In the genomic region with DNA sequence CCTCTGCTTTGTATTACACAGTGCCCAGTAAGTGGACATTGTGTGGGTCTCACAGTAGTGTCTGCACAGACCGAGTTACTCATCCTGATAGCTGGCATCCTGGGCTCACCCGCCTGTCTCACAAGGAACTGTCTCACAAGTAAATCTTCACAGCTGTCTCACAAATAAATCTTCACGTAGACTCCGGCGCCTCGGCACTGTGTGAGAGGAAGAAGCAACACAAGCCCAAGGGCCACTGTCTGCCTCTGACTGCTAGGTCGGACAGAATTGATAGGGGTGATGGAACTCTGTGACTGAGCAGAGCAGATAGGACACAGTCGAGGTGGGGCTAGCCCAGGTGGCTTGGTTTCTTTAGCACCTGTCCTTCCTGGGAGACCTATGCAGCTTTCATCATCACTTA, we compare ENCODE assay signal across 27 mouse cellular contexts.
DNase-seq lines count a peak whose midpoint lies in the region; ATAC-seq and TF ChIP-seq lines count a peak whose summit lies in the region.
"Had no signal": no experiment of that assay in that cellular context is flagged by ENCODE, and none has a peak within 500 bp of the region (broad histone marks: within the 10 kb centered on the region; RNA-seq: fewer than 3 reads in every experiment).

No protein-coding gene starts in this region.

- intact Hi-C loops in heart, adult 2 months (cut with DNase I): no loop called here

- no peak for TF ChIP-seq CTCF in forebrain, postnatal 0 days (IDR thresholded peaks at IDR 0.05; ENCODE audit: low read depth)
- no peak for TF ChIP-seq CTCF in lung, embryonic 14.5 days (IDR thresholded peaks at IDR 0.05; ENCODE audit: low read depth)
- no peak for TF ChIP-seq CTCF in heart, adult 2 months (IDR thresholded peaks at IDR 0.05)

- H3K27ac ChIP-seq in forebrain, postnatal 0 days (ENCODE audit: low read depth, low read length): no peak overlapping the region
- no peak overlapping the region for H3K27ac ChIP-seq in forebrain, embryonic 11.5 days (ENCODE audit: low read depth, low read length)
- H3K27ac ChIP-seq in lung, embryonic 14.5 days (ENCODE audit: low read depth): no peak overlapping the region
- H3K27ac ChIP-seq in neural tube, embryonic 12.5 days: no peak overlapping the region
- H3K27ac ChIP-seq in heart, adult 2 months: no peak overlapping the region
- H3K27ac ChIP-seq: hindbrain, embryonic 10.5 days; intestine, embryonic 15.5 days; layer of hippocampus, adult 2 months; liver, embryonic 14.5 days; lung, embryonic 15.5 days; midbrain, embryonic 13.5 days; stomach, postnatal 0 days had no signal

- ATAC-seq in forebrain, postnatal 0 days: peak; percentile 12; the same call in 1 of the 2 replicates
- no peak for ATAC-seq in forebrain, embryonic 11.5 days (replicated peaks; ENCODE audit: low FRiP score)
- ATAC-seq in lung, embryonic 14.5 days (ENCODE audit: insufficient read depth): no peak; the same call in 1 of the 2 replicates
- no peak for ATAC-seq in neural tube, embryonic 12.5 days (ENCODE audit: low FRiP score, low read depth)
- ATAC-seq: forebrain, embryonic 14.5 days; hindbrain, embryonic 16.5 days; intestine, embryonic 15.5 days; midbrain, embryonic 13.5 days had no signal

- H3K9me3 ChIP-seq in forebrain, postnatal 0 days (ENCODE audit: low read length): no peaks in the 10 kb centered on the region
- H3K9me3 ChIP-seq in forebrain, embryonic 11.5 days (ENCODE audit: control insufficient read depth, low read length): no peaks in the 10 kb centered on the region
- H3K9me3 ChIP-seq in lung, embryonic 14.5 days (ENCODE audit: low read depth, low read length): no peaks in the 10 kb centered on the region; the same call in 1 of the 2 replicates
- H3K9me3 ChIP-seq in neural tube, embryonic 12.5 days: no peaks in the 10 kb centered on the region
- H3K9me3 ChIP-seq: heart, embryonic 12.5 days; hindbrain, embryonic 10.5 days; intestine, embryonic 15.5 days; lung, embryonic 15.5 days; midbrain, embryonic 13.5 days had no signal

- H3K9ac ChIP-seq in forebrain, postnatal 0 days: no peak overlapping the region
- no peak overlapping the region for H3K9ac ChIP-seq in forebrain, embryonic 11.5 days (ENCODE audit: low read length)
- H3K9ac ChIP-seq in lung, embryonic 14.5 days: no peak overlapping the region
- H3K9ac ChIP-seq in neural tube, embryonic 12.5 days: no peak overlapping the region
- H3K9ac ChIP-seq in heart, adult 2 months (ENCODE audit: low read depth, low read length): no peak overlapping the region
- H3K9ac ChIP-seq: heart, embryonic 12.5 days; intestine, embryonic 15.5 days; liver, embryonic 14.5 days; lung, embryonic 15.5 days; midbrain, embryonic 13.5 days had no signal

- no peaks in the 10 kb centered on the region for H3K4me1 ChIP-seq in forebrain, postnatal 0 days (ENCODE audit: insufficient read depth)
- no peaks in the 10 kb centered on the region for H3K4me1 ChIP-seq in forebrain, embryonic 11.5 days (replicated peaks; ENCODE audit: control insufficient read depth, insufficient read depth, low read length)
- H3K4me1 ChIP-seq in lung, embryonic 14.5 days (ENCODE audit: insufficient read depth): no peaks in the 10 kb centered on the region
- H3K4me1 ChIP-seq in neural tube, embryonic 12.5 days: no peaks in the 10 kb centered on the region
- H3K4me1 ChIP-seq in heart, adult 2 months (ENCODE audit: control insufficient read depth, insufficient read depth, low read length): no peaks in the 10 kb centered on the region
- H3K4me1 ChIP-seq: intestine, embryonic 15.5 days; midbrain, embryonic 13.5 days had no signal

- no peak for TF ChIP-seq POLR2A in heart, adult 2 months (IDR thresholded peaks at IDR 0.05; ENCODE audit: insufficient read depth, low read depth, low read length)

- H3K4me2 ChIP-seq in forebrain, postnatal 0 days (ENCODE audit: low read depth): no peak overlapping the region
- H3K4me2 ChIP-seq in forebrain, embryonic 11.5 days (ENCODE audit: low read depth, low read length, severe bottlenecking): no peak overlapping the region
- no peak overlapping the region for H3K4me2 ChIP-seq in lung, embryonic 14.5 days
- 0 out of 2 replicates have a peak overlapping the region, but pooled peaks have one; percentile 4 for H3K4me2 ChIP-seq in neural tube, embryonic 12.5 days (replicated peaks)
- H3K4me2 ChIP-seq: heart, embryonic 12.5 days; intestine, embryonic 15.5 days; lung, embryonic 15.5 days; midbrain, embryonic 13.5 days had no signal

- no peaks in the 10 kb centered on the region for H3K79me2 ChIP-seq in heart, adult 2 months (replicated peaks; ENCODE audit: control insufficient read depth, insufficient read depth, low read length)

- TF ChIP-seq EP300 in heart, adult 2 months (IDR thresholded peaks at IDR 0.05; ENCODE audit: insufficient read depth, low read depth, low read length): no peak

- 77% methylated on average over 8 of the region's 8 CpGs for WGBS in forebrain, postnatal 0 days
- 88% methylated on average over 8 of the region's 8 CpGs for WGBS in forebrain, embryonic 11.5 days
- WGBS in lung, embryonic 14.5 days: 24% methylated on average over 8 of the region's 8 CpGs
- WGBS in neural tube, embryonic 12.5 days: 54% methylated on average over 8 of the region's 8 CpGs
- WGBS in heart, adult 2 months: 66% methylated on average over 8 of the region's 8 CpGs

- no peak overlapping the region for H3K4me3 ChIP-seq in forebrain, postnatal 0 days (ENCODE audit: low read depth, low read length)
- H3K4me3 ChIP-seq in forebrain, embryonic 11.5 days (ENCODE audit: low read depth, low read length): no peak overlapping the region
- H3K4me3 ChIP-seq in lung, embryonic 14.5 days (ENCODE audit: low read depth, low read length): no peak overlapping the region
- no peak overlapping the region for H3K4me3 ChIP-seq in neural tube, embryonic 12.5 days
- H3K4me3 ChIP-seq in heart, adult 2 months: no peak overlapping the region
- H3K4me3 ChIP-seq: heart, embryonic 12.5 days; hindbrain, embryonic 10.5 days; intestine, embryonic 15.5 days; layer of hippocampus, adult 2 months; lung, embryonic 15.5 days; midbrain, embryonic 13.5 days had no signal

- no peak for DNase-seq in forebrain, postnatal 0 days
- DNase-seq in forebrain, embryonic 11.5 days (ENCODE audit: low spot score): no peak
- peak; percentile 14 for DNase-seq in lung, embryonic 14.5 days
- DNase-seq in lung, postnatal 25 days (ENCODE audit: low spot score): no peak
- peak; percentile 20 for DNase-seq in embryo, embryonic 11 days
- DNase-seq in heart, adult 2 months: no peak
- DNase-seq: adrenal gland, postnatal 14 days; cerebellum, adult 8-10 months; gastrocnemius, postnatal 14 days; heart, adult 11 months; heart, postnatal 10 days; kidney, postnatal 14 days; layer of hippocampus, postnatal 36 days; right cerebral cortex, postnatal 14 days; thymus, adult 2 months; thymus, postnatal 4 days had no signal

- H3K36me3 ChIP-seq in forebrain, postnatal 0 days (ENCODE audit: insufficient read depth): no peaks in the 10 kb centered on the region
- H3K36me3 ChIP-seq in forebrain, embryonic 11.5 days (ENCODE audit: control insufficient read depth, insufficient read depth, low read length): no peaks in the 10 kb centered on the region
- no peaks in the 10 kb centered on the region for H3K36me3 ChIP-seq in lung, embryonic 14.5 days (ENCODE audit: insufficient read depth)
- no peaks in the 10 kb centered on the region for H3K36me3 ChIP-seq in neural tube, embryonic 12.5 days
- H3K36me3 ChIP-seq in heart, adult 2 months (ENCODE audit: control insufficient read depth, insufficient read depth, low read length): no peaks in the 10 kb centered on the region
- H3K36me3 ChIP-seq: heart, embryonic 12.5 days; hindbrain, embryonic 10.5 days; intestine, embryonic 15.5 days; lung, embryonic 15.5 days; midbrain, embryonic 13.5 days had no signal

- H3K27me3 ChIP-seq in forebrain, postnatal 0 days (ENCODE audit: insufficient read depth, low read length): no peaks in the 10 kb centered on the region
- no peaks in the 10 kb centered on the region for H3K27me3 ChIP-seq in forebrain, embryonic 11.5 days (ENCODE audit: control insufficient read depth, insufficient read depth, low read length)
- no peaks in the 10 kb centered on the region for H3K27me3 ChIP-seq in lung, embryonic 14.5 days (ENCODE audit: insufficient read depth, low read length)
- H3K27me3 ChIP-seq in neural tube, embryonic 12.5 days (replicated peaks): no peaks in the 10 kb centered on the region
- H3K27me3 ChIP-seq in heart, adult 2 months (ENCODE audit: control insufficient read depth, insufficient read depth, low read length): no peaks in the 10 kb centered on the region
- H3K27me3 ChIP-seq: heart, embryonic 12.5 days; intestine, embryonic 15.5 days; lung, embryonic 15.5 days; midbrain, embryonic 13.5 days had no signal

Comparison
In these comparisons a context has a peak if more than half of its experiments do, and no peak if none do; other contexts are left out.
1. DNase-seq: peak in lung, embryonic 14.5 days (single experiment) and embryo, embryonic 11 days (single experiment); none in forebrain, postnatal 0 days (single experiment), forebrain, embryonic 11.5 days (single experiment), lung, postnatal 25 days (single experiment) and heart, adult 2 months (0 of 2).